In genomic region chr12:73894838-73895237, GRCm38 (mm10) we compare ENCODE assay signal across 13 mouse cellular contexts. TPM values are rescaled to one million over a fixed set of nuclear protein-coding genes. Genes with fewer than 3 reads are reported as not detected.
"Had no signal": no experiment of that assay in that cellular context is flagged by ENCODE, and none has a peak within 500 bp of the region (broad histone marks: within the 10 kb centered on the region; RNA-seq: fewer than 3 reads in every experiment).

No protein-coding gene starts in this region.

- H3K9ac ChIP-seq: liver, embryonic 14.5 days; midbrain, embryonic 12.5 days; neural tube, embryonic 13.5 days; stomach, embryonic 15.5 days had no signal

- H3K4me3 ChIP-seq: left cerebral cortex, adult 2 months; midbrain, embryonic 12.5 days; neural tube, embryonic 13.5 days; stomach, embryonic 15.5 days had no signal

- H3K27ac ChIP-seq: left cerebral cortex, adult 2 months; liver, embryonic 14.5 days; midbrain, embryonic 12.5 days; neural tube, embryonic 13.5 days; stomach, embryonic 15.5 days had no signal

- H3K4me1 ChIP-seq: stomach, embryonic 15.5 days had no signal

- H3K4me2 ChIP-seq: midbrain, embryonic 12.5 days; neural tube, embryonic 13.5 days; stomach, embryonic 15.5 days had no signal

- H3K27me3 ChIP-seq: midbrain, embryonic 12.5 days; neural tube, embryonic 13.5 days; stomach, embryonic 15.5 days had no signal

- ATAC-seq: midbrain, embryonic 16.5 days had no signal

- H3K9me3 ChIP-seq: midbrain, embryonic 12.5 days; neural tube, embryonic 13.5 days; stomach, embryonic 15.5 days had no signal

- DNase-seq: kidney, postnatal 25 days; liver; lung, adult 18-20 months; retina, postnatal 1 day; right cerebral cortex, postnatal 14 days; thymus, postnatal 4 days had no signal

- H3K36me3 ChIP-seq: midbrain, embryonic 12.5 days; neural tube, embryonic 13.5 days; stomach, embryonic 15.5 days had no signal

RNA-seq across cellular contexts. Expression of gene Gm49321, which starts 42.6 kb away (rescaled TPM):
- total RNA-seq: megakaryocyte-erythroid progenitor cell, adult 5-6 weeks had no signal
